Mouse (Mus musculus): ENCODE measurements around the gene Dis3.
A peak's percentile ranks its signal among the peaks of the same experiment; 100 is the strongest.
"Not testable (repeated sequence)": the region's sequence is repeated elsewhere in the genome, so short reads cannot be mapped to it uniquely, and the experiment has no call there.

Gene Dis3

DNA sequence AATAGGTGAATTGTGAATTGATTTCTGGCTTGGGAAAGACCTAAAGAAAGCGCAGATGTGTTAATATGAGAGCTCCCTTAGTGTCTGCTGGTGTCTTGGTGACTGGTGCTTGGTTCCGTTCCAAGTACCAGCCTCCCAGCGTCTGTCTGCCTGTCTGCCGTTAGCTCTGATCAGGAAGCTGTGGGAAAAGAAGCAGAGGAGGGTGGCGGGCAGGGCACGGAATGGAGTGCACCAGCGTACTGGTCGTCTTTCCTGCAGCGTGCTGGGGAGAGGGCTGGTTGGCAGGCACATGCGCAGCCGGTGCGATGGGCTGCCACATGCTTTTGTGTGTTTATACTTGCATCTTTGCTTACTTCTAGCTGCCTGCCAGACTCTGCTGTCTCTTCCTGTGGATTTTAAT lies 39.0 kb downstream of the Dis3 start:
- DNase-seq, result no peak

DNA sequence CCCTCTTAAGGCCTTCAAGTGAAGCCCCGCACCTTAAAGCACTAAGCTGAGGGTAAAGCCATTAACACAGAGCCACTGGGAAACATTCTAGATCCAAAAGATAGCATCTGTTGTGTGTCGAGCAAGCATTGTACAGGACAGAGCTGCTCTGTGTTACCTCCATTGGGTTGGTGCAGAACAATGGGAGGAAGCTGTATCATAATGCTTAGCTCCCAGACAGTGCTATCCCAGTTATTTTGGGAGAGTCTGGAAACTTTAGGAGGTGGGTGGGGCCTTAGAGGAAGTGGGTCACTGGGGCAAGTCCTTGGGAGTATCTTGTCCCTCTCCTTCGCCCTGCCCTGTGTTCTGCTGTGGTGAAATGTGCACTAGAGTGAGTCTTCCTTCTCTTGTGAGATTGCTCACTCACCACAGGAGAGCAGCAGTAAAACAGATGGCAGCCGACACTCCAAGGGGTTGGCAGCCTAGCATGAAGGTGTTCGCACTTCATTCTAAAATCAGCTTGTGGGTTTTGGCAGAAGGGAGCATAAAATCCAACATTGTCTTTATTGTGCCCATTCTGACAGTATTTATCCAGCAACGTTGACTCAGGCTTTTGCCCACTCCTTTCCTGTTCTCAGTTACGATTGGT lies 40.5 kb downstream of the Dis3 start:
- DNase-seq, result no peak

DNA sequence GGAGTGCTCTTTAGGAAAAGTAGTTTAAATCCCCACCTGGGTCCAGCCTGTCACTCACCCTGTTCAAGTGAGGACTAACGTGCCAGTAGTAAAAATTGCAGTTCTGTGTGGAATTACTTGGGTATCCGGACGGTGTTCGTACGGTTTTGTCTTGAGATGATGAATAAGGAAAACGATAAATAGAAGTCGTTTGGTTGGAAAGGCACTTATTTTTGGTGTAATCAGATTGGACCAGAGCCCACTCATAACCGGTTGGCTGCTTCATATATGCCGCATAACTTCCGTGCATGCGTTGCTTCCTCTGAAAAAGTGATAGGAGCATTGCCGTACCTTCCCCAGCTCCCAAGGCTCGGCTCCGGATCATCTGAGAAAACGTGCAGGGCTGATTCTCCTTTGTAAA lies 52.8 kb downstream of the Dis3 start:
- peak in 1 of 2 experiments; percentile 14 for DNase-seq

DNA sequence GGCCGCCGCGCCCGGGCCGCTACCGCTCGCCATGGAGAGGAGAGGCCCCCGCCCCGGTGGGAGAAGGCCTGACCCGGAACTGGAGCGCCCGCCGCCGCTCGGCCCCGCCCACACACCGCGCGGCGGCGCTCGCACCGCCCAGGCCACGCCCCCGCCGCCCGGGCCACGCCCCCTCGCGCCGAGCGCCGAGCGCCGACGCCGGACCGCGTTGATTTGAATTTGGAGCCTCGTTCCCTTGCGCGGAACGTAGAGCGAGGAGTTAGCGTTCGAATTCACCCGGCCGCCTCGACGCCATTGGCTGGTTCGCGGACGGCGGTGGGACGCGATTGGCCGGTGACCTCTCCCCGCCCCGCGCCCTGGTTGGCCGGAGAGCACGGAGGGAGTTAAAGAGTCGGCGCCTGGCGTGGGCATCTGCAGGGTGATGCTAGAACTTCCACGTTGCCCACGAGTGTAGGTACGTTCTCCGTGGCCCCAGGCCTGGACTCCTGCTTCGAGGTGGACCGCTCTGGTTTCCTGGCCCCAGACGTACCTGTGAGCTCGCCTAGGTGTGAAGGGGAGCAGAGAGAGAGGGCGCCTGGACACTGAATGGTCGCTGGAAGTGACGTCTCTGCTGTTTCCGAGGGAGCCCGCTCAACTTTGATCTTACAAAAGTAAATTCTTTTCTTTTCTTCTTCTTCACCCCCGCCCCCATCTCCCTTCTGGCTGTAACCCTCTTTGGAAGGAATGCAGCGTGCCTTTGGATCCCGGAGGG lies 53.4 kb downstream of the Dis3 start, which contains the start of the genes Mzt1 and Bora:
Mzt1 (minus strand) TSS at position 104 of the 751 bp plus-strand sequence.
Bora (plus strand) TSS at position 192 of the 751 bp plus-strand sequence.
- peak; percentile 89 to 91 for DNase-seq

DNA sequence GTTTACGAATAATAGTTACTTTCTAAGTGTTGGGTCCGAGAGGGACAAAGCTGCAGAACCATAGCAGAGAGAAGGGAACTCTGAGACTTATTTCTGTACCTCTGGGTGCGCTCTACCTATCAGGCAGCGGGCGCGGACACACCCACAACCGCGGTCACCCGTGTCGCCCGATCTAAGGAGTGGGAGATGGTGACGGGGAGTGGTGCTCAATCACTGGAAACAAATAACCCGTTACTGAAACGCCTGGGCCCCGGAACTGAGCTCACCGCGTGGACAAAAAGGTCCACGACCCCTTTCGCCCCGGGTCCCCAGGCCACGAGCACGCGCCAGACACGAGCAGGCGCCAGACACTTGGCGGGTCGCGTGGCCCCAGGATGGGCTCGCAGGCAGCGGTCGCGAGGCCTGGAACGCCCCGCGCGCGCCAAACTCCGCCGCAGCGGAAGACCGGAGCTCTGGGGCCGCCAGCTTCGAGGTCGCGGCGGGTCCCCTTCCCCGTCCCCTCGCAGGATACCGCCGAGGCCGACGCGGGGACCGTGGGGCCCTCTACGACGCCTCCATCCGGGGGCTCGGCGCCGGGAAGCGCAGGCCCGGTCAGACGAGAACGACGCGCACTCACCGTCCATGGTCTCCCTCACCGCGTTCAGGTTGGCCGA lies 54.1 kb downstream of the Dis3 start:
- no peak for DNase-seq

DNA sequence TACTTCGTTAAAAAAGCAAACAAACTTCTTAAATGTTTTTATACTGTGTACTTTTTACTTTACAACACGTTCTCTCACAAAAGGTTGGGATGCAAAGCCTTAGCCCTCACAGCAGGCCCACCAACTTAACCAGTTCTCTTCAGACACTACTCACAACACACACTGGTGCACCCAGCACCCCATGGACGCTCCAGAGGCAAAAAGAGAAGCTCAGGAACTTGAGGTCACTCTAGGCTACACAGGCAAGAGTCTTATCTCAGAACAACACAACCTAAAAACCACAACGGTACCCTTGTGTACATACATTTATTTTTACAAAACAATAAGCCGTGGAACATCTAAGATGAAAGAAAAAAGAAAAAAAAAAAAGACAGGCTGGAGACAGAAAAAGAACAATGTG lies 54.9 kb downstream of the Dis3 start:
- DNase-seq, result no peak

DNA sequence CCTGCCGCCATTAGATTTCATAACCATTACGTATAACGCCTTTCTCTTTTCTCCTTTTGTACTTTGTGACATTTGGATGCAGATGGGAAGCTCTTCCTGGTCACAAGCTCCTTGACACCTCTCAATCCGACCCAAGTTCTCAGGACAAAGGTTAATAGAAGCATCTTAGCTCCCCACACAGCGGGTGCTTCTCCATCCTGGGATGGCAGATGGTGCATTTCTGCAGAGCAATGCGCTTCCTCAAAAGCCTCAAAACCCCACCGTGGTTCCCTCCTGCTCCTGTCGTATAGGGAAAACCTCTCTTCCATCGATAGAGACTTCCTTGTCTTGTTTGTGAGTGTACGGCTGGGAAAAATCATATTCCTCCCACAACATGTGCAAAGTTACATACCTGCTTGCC lies 55.5 kb downstream of the Dis3 start:
- DNase-seq, result no peak

DNA sequence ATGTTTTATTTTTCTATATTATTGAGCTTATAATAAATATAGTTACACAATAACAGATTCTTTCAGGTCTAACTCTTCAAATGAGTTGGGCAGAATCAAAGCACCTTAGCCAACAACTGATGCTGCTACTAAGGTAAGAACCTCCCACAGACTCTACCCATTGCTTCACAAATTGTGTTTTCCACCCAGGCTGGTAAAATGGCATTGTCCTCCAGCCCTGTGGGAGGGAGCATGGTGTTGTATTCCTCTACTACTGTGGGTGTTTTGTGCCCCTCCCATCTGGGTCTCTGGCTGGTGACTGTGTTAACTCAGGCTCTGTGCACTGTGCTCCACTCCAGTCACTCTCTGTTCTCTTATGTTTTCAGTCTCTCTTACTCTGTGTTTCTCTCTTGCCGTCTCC lies 56.1 kb downstream of the Dis3 start:
- no peak for DNase-seq

DNA sequence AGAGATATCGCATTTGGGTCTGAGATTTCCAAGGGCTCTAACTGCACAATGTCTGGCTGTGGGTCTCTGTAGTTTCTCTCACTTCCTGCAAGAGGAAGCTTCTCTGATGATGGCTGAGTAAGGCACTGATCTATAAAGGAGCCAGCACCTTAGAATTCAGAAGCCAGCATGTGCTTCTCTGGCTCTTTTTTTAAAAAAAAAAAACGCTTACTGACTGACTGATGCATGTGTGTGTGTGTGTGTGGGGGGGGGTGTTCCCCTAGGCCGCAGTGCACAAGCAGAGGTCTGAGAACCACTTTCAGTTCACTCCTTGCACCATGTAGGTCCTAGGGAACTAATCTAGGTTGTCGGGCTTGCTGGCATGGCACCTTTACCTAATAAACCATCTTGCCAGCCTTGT lies 58.2 kb downstream of the Dis3 start:
- no peak for DNase-seq

DNA sequence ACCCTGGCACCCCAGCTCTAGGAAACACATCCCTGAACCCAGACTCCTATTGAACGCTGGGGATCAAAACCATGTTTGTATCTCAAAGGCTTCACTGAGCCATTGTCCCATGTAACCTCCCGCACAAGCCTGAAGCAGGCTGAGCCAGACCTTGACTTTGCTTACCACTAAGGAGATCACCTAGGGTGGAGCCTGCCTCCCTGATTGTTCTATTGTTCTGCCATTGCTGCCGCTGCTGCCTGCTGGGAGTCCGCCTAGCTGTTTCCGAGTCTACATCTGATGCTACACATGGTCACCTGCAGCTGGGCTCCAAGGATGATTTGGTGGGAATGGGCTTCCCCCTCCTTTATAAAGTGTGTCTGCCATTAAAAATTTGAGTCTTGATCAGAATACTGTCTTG lies 60.3 kb downstream of the Dis3 start:
- DNase-seq, result not testable (repeated sequence)

DNA sequence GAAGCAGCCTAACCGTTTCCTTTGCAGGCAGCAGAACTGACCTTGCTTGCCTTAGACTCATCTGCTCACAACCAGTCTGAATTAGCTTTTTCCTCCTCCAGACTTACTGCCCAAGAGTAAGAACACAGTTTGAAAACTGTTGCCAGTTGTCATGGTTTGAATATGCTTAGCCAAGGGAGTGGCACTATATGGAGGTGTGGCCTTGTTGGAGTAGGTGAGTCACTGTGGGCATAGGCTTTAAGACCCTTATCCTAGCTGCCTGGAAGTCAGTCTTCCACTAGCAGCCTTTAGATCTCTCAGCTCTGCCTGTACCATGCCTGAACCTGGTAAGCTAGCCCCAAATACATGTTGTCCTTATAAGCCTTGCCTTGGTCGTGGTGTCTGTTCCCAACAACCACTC lies 61.9 kb downstream of the Dis3 start:
- no peak for DNase-seq

DNA sequence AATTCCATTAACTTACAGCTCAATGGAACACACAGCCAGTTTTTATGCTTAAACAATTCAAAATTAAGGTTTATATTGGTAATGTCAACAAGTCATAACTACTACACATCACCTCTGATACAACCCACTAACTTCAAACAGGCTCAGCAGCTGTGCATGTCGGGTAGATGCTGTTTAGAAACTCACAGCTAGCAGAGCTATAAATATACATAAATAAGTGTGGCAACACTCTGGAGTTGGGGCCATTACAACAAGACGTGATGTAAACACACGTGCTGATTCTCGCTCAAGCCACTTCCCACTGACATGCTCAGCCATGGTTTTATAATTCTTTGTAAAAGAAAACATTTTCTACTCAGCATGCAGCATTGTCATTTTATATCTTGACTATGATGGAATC lies 63.5 kb downstream of the Dis3 start:
- no peak for DNase-seq

DNA sequence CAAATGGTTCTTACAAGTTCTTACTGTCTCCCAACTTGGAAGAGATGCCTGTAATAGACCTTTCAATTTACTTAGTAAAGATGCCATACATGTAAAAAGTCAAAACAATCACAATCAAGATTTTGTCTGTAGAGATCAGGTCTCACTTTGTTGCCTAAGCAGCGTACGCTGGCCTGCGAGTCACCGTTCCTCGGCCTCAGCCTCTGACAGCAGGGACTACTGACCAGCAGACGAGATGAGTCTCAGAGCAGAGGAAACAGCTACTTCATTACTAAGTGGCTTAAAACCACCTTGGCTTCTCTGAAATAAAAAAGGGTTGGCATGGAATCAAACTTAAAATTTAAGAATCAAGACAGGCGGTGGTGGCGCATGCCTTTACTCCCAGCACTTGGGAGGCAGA lies 64.7 kb downstream of the Dis3 start:
- not testable (repeated sequence) for DNase-seq

DNA sequence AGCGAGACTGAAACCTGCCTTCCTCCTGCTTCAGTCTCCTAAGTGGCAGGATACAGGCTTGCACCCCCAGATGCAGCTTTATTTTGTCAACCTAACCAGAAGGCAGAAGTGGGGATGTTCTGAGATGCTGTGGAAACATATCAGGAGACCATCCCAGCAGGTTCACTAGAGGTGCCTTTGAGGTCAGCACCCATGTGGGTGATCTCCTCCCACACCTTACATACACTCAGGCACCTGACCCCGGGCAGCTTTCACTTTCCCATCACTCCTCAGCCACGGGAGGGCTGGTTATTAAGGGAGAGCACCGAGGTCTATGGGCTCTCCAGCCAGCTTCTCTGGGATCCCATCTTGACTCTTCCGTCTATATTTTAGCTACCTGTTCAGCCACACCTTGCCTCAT lies 67.0 kb downstream of the Dis3 start:
- no peak for DNase-seq

DNA sequence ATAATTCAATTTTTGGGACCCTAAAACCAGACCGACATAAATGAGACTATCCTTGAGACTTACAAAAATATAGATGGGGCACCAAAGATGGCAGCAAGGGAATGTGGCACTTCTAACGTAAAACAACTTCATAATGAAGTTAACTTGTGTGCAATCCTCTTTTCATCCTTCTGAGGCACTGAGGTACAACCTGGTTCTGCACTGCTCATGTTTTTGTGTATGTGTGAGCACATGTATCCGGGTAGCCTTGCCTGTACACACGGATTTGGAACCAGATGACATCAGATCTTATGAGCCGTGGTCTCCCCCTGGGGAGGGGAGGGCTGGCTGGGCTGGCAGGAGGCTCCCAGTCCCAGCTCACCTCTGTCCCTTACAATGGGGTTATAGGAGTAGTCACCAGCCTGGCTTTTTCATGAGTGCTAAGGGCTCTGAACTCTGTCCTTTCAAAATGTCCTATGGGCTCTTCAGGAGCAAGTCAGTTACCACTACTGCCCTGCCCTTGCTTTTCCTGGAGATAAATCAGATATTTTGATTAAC lies 68.2 kb downstream of the Dis3 start:
- DNase-seq, result no peak

DNA sequence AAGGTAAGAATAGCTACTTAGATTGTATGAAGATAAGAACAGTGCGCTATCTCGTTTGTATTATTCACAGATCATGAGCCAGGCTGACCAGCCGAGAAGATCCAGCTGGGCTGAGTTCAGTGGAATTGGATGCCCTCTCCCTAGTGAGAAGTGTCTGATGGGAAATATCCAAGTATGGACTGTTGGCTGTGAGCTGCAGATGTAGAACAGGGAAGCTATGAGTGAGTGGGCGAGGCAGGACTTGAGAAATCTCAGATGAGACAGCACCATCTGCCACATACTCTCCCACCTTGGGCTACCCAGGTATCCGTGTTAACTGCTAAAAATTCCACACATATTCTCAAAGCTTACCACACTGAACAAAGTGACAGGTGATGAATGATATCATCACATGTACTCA lies 69.6 kb downstream of the Dis3 start:
- DNase-seq, result no peak

Data from thymus, adult 18-20 months (tissue).